In the genomic region with DNA sequence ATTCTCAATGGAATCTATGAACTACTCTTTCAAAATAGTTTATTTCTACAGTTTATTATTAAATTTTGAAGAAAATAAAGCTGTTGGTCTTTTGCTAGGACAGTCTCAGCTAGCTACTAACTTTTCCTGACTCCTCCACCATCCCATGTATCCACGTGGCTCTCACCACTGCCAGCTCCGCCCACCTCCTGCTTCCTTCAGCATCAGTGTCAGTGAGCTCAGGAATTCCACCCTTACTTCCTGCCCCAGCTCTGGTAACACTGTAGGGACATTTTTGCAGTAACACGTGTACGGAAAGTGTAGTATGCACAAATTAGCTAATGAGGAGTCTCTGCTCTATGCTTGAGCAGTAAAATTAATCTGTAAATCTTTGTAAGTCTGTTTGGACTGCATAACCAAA, we compare ENCODE assay signal across 11 mouse cellular contexts. TPM values are rescaled to one million over a fixed set of nuclear protein-coding genes. Genes with fewer than 3 reads are reported as not detected.
A peak's percentile ranks its signal among the peaks of the same experiment; 100 is the strongest.
DNase-seq lines count a peak whose midpoint lies in the region; ATAC-seq lines count a peak whose summit lies in the region.
"Had no signal": no experiment of that assay in that cellular context is flagged by ENCODE, and none has a peak within 500 bp of the region (broad histone marks: within the 10 kb centered on the region; RNA-seq: fewer than 3 reads in every experiment).

No protein-coding gene starts in this region.

- H3K9me3 ChIP-seq in heart, embryonic 15.5 days (replicated peaks) = no peaks in the 10 kb centered on the region
- no peaks in the 10 kb centered on the region for H3K9me3 ChIP-seq in hindbrain, embryonic 14.5 days (ENCODE audit: control insufficient read depth, low read length)
- H3K9me3 ChIP-seq: midbrain, embryonic 10.5 days; neural tube, embryonic 15.5 days had no signal

- H3K4me3 ChIP-seq in heart, embryonic 15.5 days = no peak overlapping the region
- H3K4me3 ChIP-seq in hindbrain, embryonic 14.5 days (replicated peaks; ENCODE audit: low read length) = no peak overlapping the region
- H3K4me3 ChIP-seq: midbrain, embryonic 10.5 days; neural tube, embryonic 15.5 days had no signal

- 31% methylated on average over 4 of the region's 4 CpGs for WGBS in heart, embryonic 15.5 days
- WGBS in hindbrain, embryonic 14.5 days = 74% methylated on average over 4 of the region's 4 CpGs

- DNase-seq in embryo, embryonic 10 days (ENCODE audit: low spot score) = peak; percentile 56
- no peak for DNase-seq in embryo, embryonic 9.5 days (ENCODE audit: extremely low spot score)
- DNase-seq in R1 (ENCODE audit: low read depth, low spot score) = peak; percentile 90
- DNase-seq in kidney, postnatal 4 days = peak; percentile 50 to 65
- DNase-seq in hindbrain, embryonic 14.5 days (ENCODE audit: low spot score) = no peak
- DNase-seq in thymus, postnatal 36 days = no peak
- DNase-seq in thymus, postnatal 25 days = no peak
- DNase-seq: cerebellum, postnatal 36 days had no signal

- no peaks in the 10 kb centered on the region for H3K27me3 ChIP-seq in heart, embryonic 15.5 days
- H3K27me3 ChIP-seq in hindbrain, embryonic 14.5 days (ENCODE audit: control insufficient read depth, insufficient read depth, low read length) = no peaks in the 10 kb centered on the region
- H3K27me3 ChIP-seq: neural tube, embryonic 15.5 days had no signal

- peak; percentile 64; the same call in 1 of the 2 replicates for ATAC-seq in heart, embryonic 15.5 days (replicated peaks; ENCODE audit: insufficient number of reproducible peaks, insufficient read depth, low FRiP score, low read depth)
- no peak for ATAC-seq in hindbrain, embryonic 14.5 days (ENCODE audit: low FRiP score)

- no peak overlapping the region for H3K9ac ChIP-seq in heart, embryonic 15.5 days
- H3K9ac ChIP-seq in hindbrain, embryonic 14.5 days = no peak overlapping the region
- H3K9ac ChIP-seq: neural tube, embryonic 15.5 days had no signal

- H3K4me1 ChIP-seq in heart, embryonic 15.5 days (replicated peaks) = peaks cover 45% of the 10 kb centered on the region
- H3K4me1 ChIP-seq in hindbrain, embryonic 14.5 days (replicated peaks; ENCODE audit: control insufficient read depth, insufficient read depth, low read length) = peaks cover 26% of the 10 kb centered on the region

- 0 out of 2 replicates have a peak overlapping the region, but pooled peaks have one; percentile 29 for H3K27ac ChIP-seq in heart, embryonic 15.5 days
- no peak overlapping the region for H3K27ac ChIP-seq in hindbrain, embryonic 14.5 days
- H3K27ac ChIP-seq: midbrain, embryonic 10.5 days; neural tube, embryonic 15.5 days had no signal

- peaks cover 54% of the 10 kb centered on the region for H3K36me3 ChIP-seq in heart, embryonic 15.5 days
- H3K36me3 ChIP-seq in hindbrain, embryonic 14.5 days (replicated peaks; ENCODE audit: control insufficient read depth, insufficient read depth) = peaks cover 81% of the 10 kb centered on the region

- no peak overlapping the region for H3K4me2 ChIP-seq in heart, embryonic 15.5 days
- no peak overlapping the region for H3K4me2 ChIP-seq in hindbrain, embryonic 14.5 days (replicated peaks)
- H3K4me2 ChIP-seq: neural tube, embryonic 15.5 days had no signal

RNA-seq across cellular contexts. Expression of gene Arid4a, which starts 6.0 kb away (rescaled TPM):
- 25.4 and 26.4 TPM in 2 replicates for polyA plus RNA-seq in heart, embryonic 15.5 days (2015; fragmentation: Nextera tagmentation; extraction: Ambion mirVana)
- polyA plus RNA-seq in hindbrain, embryonic 14.5 days (2014; fragmentation: Nextera tagmentation; extraction: Ambion mirVana) = 36.9 and 39.1 TPM in 2 replicates

RNA-seq across cellular contexts. Expression of gene Psma3, which starts 35.3 kb away (rescaled TPM):
- polyA plus RNA-seq in heart, embryonic 15.5 days (2015; fragmentation: Nextera tagmentation; extraction: Ambion mirVana) = 388 and 430 TPM in 2 replicates
- 488 and 564 TPM in 2 replicates for polyA plus RNA-seq in hindbrain, embryonic 14.5 days (2014; fragmentation: Nextera tagmentation; extraction: Ambion mirVana)

Comparison
In these comparisons a context has a peak if more than half of its experiments do, and no peak if none do; other contexts are left out.
1. DNase-seq: peak in embryo, embryonic 10 days (single experiment), R1 (single experiment) and kidney, postnatal 4 days (2 of 2); none in embryo, embryonic 9.5 days (single experiment), hindbrain, embryonic 14.5 days (single experiment), thymus, postnatal 36 days (0 of 2) and thymus, postnatal 25 days (single experiment).